Mouse (Mus musculus) forebrain, embryonic 11.5 days (tissue): Measurements from ENCODE around the gene Scp2d1. TPM values are rescaled to one million over a fixed set of nuclear protein-coding genes. Genes with fewer than 3 reads are reported as not detected.

Source experiments
- polyA plus RNA-seq: library from polyadenylated mRNA; unstranded; fragments of >200 nt; fragmentation: Nextera tagmentation; extraction: Ambion mirVana; gene quantifications from 2 replicates; pipeline ENCODE4 v1.2.1, GENCODE M21; 2014

The Scp2d1 gene
- polyA plus RNA-seq, 1 experiment from 2014 or later, result not detected

Other genes starting within 250 kb of the Scp2d1 start
- 32.0 and 40.9 TPM in 2 replicates for gene Smim26, start 229.6 kb upstream of the Scp2d1 start, polyA plus RNA-seq
- 36.8 and 36.9 TPM in 2 replicates for gene Dtd1, start 223.8 kb upstream of the Scp2d1 start, polyA plus RNA-seq